Mouse (Mus musculus): ENCODE measurements around the gene Azi2.

DNA sequence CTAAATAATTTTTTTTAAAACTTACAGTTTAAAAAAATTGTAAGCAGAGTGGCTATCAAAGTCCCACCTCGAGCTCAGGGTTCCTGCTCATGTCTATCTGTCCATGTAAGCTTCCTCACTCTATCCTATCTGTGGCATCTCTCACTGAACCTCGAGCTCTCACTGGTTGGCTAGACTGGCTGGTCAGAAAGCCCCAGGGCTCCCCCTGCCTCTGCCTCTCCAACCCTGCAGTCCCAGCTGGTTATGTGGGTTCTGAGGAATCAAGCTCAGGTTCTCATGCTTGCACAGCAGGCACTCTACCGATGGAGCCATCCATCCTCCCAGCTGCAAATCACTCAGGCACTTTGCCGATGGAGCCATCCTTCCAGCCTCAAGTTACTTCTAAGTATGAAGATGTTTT, 10.8 kb upstream of the Azi2 start:
- TF ChIP-seq EP300 (IDR thresholded peaks at IDR 0.05; ENCODE audit: low read depth) (no peak), CTCF (IDR thresholded peaks at IDR 0.05; ENCODE audit: low read depth) (no peak)
